Mouse (Mus musculus) MEL (cell line): Measurements from ENCODE around the gene Abca3. TPM values are rescaled to one million over a fixed set of nuclear protein-coding genes. Genes with fewer than 3 reads are reported as not detected.
A peak's percentile ranks its signal among the peaks of the same experiment; 100 is the strongest.
"Not testable (repeated sequence)": the region's sequence is repeated elsewhere in the genome, so short reads cannot be mapped to it uniquely, and the experiment has no call there.

ENCODE experiments used
- DNase-seq: peaks from one replicate; pipeline ENCODE4 v3.0.0; 2011; ENCODE audit warnings: low read depth, low spot score
- H3K27ac ChIP-seq: 2 replicates; pipeline ENCODE4 v1.5.1; 2012; ENCODE audit warnings: low read depth, mild to moderate bottlenecking, control low read depth, low read length, moderate library complexity; ENCODE audit not compliant: control insufficient read depth
- H3K27me3 ChIP-seq, 2 experiments: fragments of 150-350 bp in 1 of 2; sonication (generic) in 1 of 2; 2 replicates each; pipeline ENCODE4 v1.6.1; 2012; ENCODE audit warnings: low read length in 2 of 2, mild to moderate bottlenecking in 2 of 2, improper control_type of control experiment in 1 of 2, moderate library complexity in 1 of 2; ENCODE audit not compliant: insufficient read depth in 2 of 2, control insufficient read depth in 1 of 2
- H3K36me3 ChIP-seq, 2 experiments: 2 replicates each; pipeline ENCODE4 v1.6.1; 2012 to 2014; ENCODE audit warnings: low read length in 2 of 2, improper control_type of control experiment in 1 of 2, inconsistent platforms in 1 of 2, mild to moderate bottlenecking in 1 of 2; ENCODE audit not compliant: insufficient read depth in 2 of 2, control insufficient read depth in 1 of 2
- H3K4me1 ChIP-seq, 2 experiments: fragments of 150-350 bp in 1 of 2; sonication (generic) in 1 of 2; 2 replicates each; pipeline ENCODE4 v1.6.1; 2012; ENCODE audit warnings: low read length in 2 of 2, improper control_type of control experiment in 1 of 2, mild to moderate bottlenecking in 1 of 2; ENCODE audit not compliant: insufficient read depth in 2 of 2, control insufficient read depth in 1 of 2
- H3K4me3 ChIP-seq, 2 experiments: fragments of 150-350 bp in 1 of 2; sonication (generic) in 1 of 2; 2 replicates each; pipeline ENCODE4 v1.5.1; 2012; ENCODE audit warnings: low read depth in 2 of 2, low read length in 2 of 2, mild to moderate bottlenecking in 2 of 2, moderate library complexity in 2 of 2, control low read depth in 1 of 2, improper control_type of control experiment in 1 of 2; ENCODE audit not compliant: control insufficient read depth in 1 of 2, insufficient read depth in 1 of 2
- H3K79me2 ChIP-seq: 2 replicates; pipeline ENCODE4 v1.6.1; 2012; ENCODE audit warnings: mild to moderate bottlenecking, low read length, moderate library complexity; ENCODE audit not compliant: control insufficient read depth, poor library complexity, insufficient read depth
- H3K9ac ChIP-seq: 2 replicates; pipeline ENCODE4 v1.6.1; 2012; ENCODE audit warnings: low read depth, mild to moderate bottlenecking, control low read depth, low read length, moderate library complexity; ENCODE audit not compliant: control insufficient read depth, poor library complexity, severe bottlenecking
- H3K9me3 ChIP-seq: fragments of 150-350 bp; sonication (generic); replicated peaks from 2 replicates; pipeline ENCODE4 v1.6.1; 2012; ENCODE audit warnings: mild to moderate bottlenecking, low read length, improper control_type of control experiment, moderate library complexity; ENCODE audit not compliant: insufficient read depth
- E2F4 ChIP-seq: IDR thresholded peaks from 2 replicates; pipeline ENCODE4 v1.6.1; 2011; ENCODE audit warnings: low read depth, low read length, improper control_type of control experiment, borderline replicate concordance
- ELF1 ChIP-seq: IDR thresholded peaks from 2 replicates; pipeline ENCODE4 v1.6.1; 2014; ENCODE audit warnings: low read depth, mild to moderate bottlenecking, inconsistent platforms, low read length, improper control_type of control experiment, moderate library complexity
- ETS1 ChIP-seq: IDR thresholded peaks from 2 replicates; pipeline ENCODE4 v1.6.1; 2012; ENCODE audit warnings: low read depth, mild to moderate bottlenecking, inconsistent platforms, low read length, improper control_type of control experiment, moderate library complexity
- GABPA ChIP-seq: IDR thresholded peaks from 2 replicates; pipeline ENCODE4 v1.6.1; 2012; ENCODE audit warnings: low read depth, mild to moderate bottlenecking, inconsistent platforms, low read length, improper control_type of control experiment, moderate library complexity
- HCFC1 ChIP-seq: IDR thresholded peaks from 2 replicates; pipeline ENCODE4 v1.6.1; 2012; ENCODE audit warnings: low read depth, mild to moderate bottlenecking, inconsistent platforms, low read length, improper control_type of control experiment, moderate library complexity
- KAT2A ChIP-seq: conservative IDR thresholded peaks from 2 replicates; pipeline ENCODE4 v1.6.1; 2012; ENCODE audit warnings: low read depth, low read length, improper control_type of control experiment, inconsistent platforms
- MXI1 ChIP-seq: IDR thresholded peaks from 2 replicates; pipeline ENCODE4 v1.6.1; 2011; ENCODE audit warnings: mild to moderate bottlenecking, low read depth, low read length, improper control_type of control experiment
- MYB ChIP-seq: IDR thresholded peaks from 2 replicates; pipeline ENCODE4 v1.6.1; 2011; ENCODE audit warnings: mild to moderate bottlenecking, low read depth, low read length, improper control_type of control experiment
- POLR2AphosphoS2 ChIP-seq: IDR thresholded peaks from 2 replicates; pipeline ENCODE4 v1.6.1; 2011; ENCODE audit warnings: low read length, improper control_type of control experiment
- RAD21 ChIP-seq: IDR thresholded peaks from 2 replicates; pipeline ENCODE4 v1.6.1; 2011; ENCODE audit warnings: mild to moderate bottlenecking, low read depth, low read length, improper control_type of control experiment
- TAL1 ChIP-seq: IDR thresholded peaks from 2 replicates; pipeline ENCODE4 v1.6.1; 2012; ENCODE audit warnings: mild to moderate bottlenecking, inconsistent platforms, low read length, moderate library complexity, mixed read lengths
- TBP ChIP-seq: IDR thresholded peaks from 2 replicates; pipeline ENCODE4 v1.8.0; 2011; ENCODE audit warnings: low read depth, low read length, improper control_type of control experiment
- TCF12 ChIP-seq: IDR thresholded peaks from 2 replicates; pipeline ENCODE4 v1.6.1; 2014; ENCODE audit warnings: low read depth, mild to moderate bottlenecking, inconsistent platforms, low read length, improper control_type of control experiment, moderate library complexity
- ZC3H11A ChIP-seq: IDR thresholded peaks from 2 replicates; pipeline ENCODE4 v1.6.1; 2012; ENCODE audit warnings: low read depth, mild to moderate bottlenecking, inconsistent platforms, low read length, improper control_type of control experiment
- polyA plus RNA-seq, 2 experiments: library from polyadenylated mRNA; stranded (reverse) in 1 of 2; unstranded in 1 of 2; fragments of >175 nt in 1 of 2; fragments of >200 nt in 1 of 2; gene quantifications; 2 replicates each; pipeline versions ENCODE4 v1.2.1 to v1.2.4; 2012; ENCODE audit warnings: low replicate concordance in 2 of 2, low read depth in 1 of 2; ENCODE audit not compliant: insufficient read length in 2 of 2, insufficient read depth in 1 of 2, missing spikeins in 1 of 2
- total RNA-seq: library from RNA; depleted of rRNA; stranded (reverse); fragments of 300-350 nt; gene quantifications from 2 replicates; pipeline ENCODE4 v1.2.3, GENCODE M21; 2012; rRNA removed

The Abca3 gene
- total and polyA plus RNA-seq, 3 experiments: 32.4 to 37.1 (median 36.6) TPM

DNA sequence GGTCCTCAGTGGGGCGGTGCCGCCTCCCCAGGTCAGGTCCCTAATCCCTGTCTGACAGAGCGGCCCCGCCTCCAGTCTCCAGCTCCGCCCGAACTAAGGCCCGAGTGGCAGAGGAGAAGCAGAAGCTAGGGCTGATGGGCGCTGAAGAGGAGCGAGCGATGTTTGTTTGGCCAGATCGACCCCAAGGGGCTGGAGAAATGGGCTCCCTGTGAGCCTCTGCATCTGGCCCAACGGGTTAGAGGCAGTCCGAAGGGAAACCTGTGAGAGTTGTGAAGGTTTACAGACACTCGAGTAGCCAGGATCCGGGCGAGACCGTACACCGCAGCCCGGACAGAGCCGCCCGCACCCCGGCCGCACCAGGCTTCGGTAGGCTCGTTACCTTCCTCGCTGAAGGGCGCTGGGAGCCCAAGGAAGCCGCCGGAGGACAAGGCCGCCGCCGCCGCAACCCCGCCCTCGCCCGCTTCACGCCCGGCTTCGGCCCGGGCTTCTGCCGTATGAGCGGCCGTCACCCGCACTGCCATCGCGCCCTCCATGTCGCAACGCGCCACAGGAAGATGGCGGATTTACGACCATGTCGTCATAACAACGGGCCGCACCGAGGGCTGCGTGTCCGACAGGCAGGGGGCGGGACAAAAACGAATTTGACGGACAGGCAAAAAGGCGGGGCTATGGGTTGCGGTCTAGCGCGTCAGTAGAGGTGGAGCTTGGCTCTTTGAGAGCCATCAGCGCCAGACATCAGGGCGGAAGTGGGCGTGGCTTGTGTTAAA lies 103.2 kb downstream of the Abca3 start (continued):
- TF ChIP-seq ZC3H11A (no peak), POLR2AphosphoS2 (peak; percentile 78), TCF12 (peak; percentile 54), ETS1 (peak; percentile 19), MYB (no peak), KAT2A (peak; percentile 78), HCFC1 (peak; percentile 89), ELF1 (peak; percentile 91), TBP (peak; percentile 68; the same call in 1 of the 2 replicates), RAD21 (no peak), GABPA (no peak), TAL1 (peak; percentile 45; the same call in 1 of the 2 replicates), E2F4 (no peak)

DNA sequence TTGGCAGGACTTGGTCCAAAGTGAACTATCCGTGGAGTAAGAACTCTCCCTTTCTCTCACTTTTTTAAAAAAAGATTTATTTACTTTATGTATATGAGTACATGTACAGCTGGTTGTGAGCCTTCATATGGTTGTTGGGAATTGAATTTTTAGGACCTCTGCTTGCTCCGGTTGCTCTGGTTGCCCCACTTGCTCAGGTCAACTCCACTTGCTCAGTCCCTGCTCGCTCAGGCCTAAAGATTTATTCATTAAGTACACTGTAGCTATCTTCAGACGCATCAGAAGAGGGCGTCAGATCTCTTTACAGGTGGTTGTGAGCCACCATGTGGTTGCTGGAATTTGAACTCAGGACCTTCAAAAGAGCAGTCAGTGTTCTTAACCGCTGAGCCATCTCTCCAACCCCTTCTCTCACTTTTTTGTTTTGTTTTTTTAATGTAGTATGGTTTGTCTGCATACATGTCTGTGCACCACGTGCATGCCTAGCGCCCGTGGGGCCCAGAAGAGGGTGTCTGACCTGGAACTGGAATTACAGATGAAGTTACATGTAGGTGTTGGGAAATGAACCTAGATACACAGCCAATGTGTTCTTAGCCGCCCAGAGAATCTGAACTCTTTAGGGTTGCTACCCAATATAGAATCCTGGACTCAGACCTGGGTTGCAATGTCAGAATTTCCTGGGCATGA lies 103.9 kb downstream of the Abca3 start:
- peaks cover 0 to 17% of the 10 kb centered on the region in 2 experiments; a peak in 3 of 4 replicates for H3K36me3 ChIP-seq
- peaks cover 7 to 12% of the 10 kb centered on the region in 2 experiments for H3K4me1 ChIP-seq
- not testable (repeated sequence) for H3K9me3 ChIP-seq, H3K27me3 ChIP-seq
- TF ChIP-seq MXI1: 0 out of 2 replicates have a peak, but pooled peaks have one; percentile 6
- TF ChIP-seq, all 39 proteins: peak for 1; not testable (repeated sequence) for 38
- peak overlapping the region; percentile 64 for H3K9ac ChIP-seq
- peaks cover 18% of the 10 kb centered on the region for H3K79me2 ChIP-seq
- DNase-seq: peak; percentile 41
- peak overlapping the region; percentile 53 for H3K27ac ChIP-seq
- H3K4me3 ChIP-seq: peak overlapping the region; percentile 51 to 83

Other genes with a start within 250 kb of the Abca3 start
- gene Pdpk1, start 201.0 kb upstream of the Abca3 start, total RNA-seq: 19.0 and 19.3 TPM in 2 replicates
- 10 to 100 TPM; 18.3 to 26.9 TPM for gene Pdpk1, start 201.0 kb upstream of the Abca3 start, polyA plus RNA-seq
- gene Amdhd2, start 188.2 kb upstream of the Abca3 start, total RNA-seq: 11.4 and 15.9 TPM in 2 replicates
- gene Amdhd2, start 188.2 kb upstream of the Abca3 start, polyA plus RNA-seq: 10 to 100 TPM in 1 of 2 experiments, not detected in 1; 36.1 TPM
- gene Atp6v0c, start 182.2 kb upstream of the Abca3 start, total RNA-seq: 58.4 and 59.3 TPM in 2 replicates
- 100 to 1,000 TPM; 125 to 515 TPM for gene Atp6v0c, start 182.2 kb upstream of the Abca3 start, polyA plus RNA-seq
- gene Tbc1d24, start 146.4 kb upstream of the Abca3 start, total RNA-seq: 21.8 and 24.3 TPM in 2 replicates
- gene Tbc1d24, start 146.4 kb upstream of the Abca3 start, polyA plus RNA-seq: 10 to 100 TPM; 27.3 to 34.2 TPM
- 1.7 and 2.7 TPM in 2 replicates for gene Ntn3, start 142.4 kb upstream of the Abca3 start, total RNA-seq
- 1 to 10 TPM in 1 of 2 experiments, not detected in 1; 2.5 TPM for gene Ntn3, start 142.4 kb upstream of the Abca3 start, polyA plus RNA-seq
- 18.5 and 22.6 TPM in 2 replicates for gene Tedc2, start 131.1 kb upstream of the Abca3 start, total RNA-seq
- gene Tedc2, start 131.1 kb upstream of the Abca3 start, polyA plus RNA-seq: 10 to 100 TPM in 1 of 2 experiments, not detected in 1; 24.6 TPM
- 34.5 and 38.0 TPM in 2 replicates for gene Ccnf, start 100.5 kb upstream of the Abca3 start, total RNA-seq
- gene Ccnf, start 100.5 kb upstream of the Abca3 start, polyA plus RNA-seq: 10 to 100 TPM in 1 of 2 experiments, not detected in 1; 73.9 TPM
- gene Abca17, start 882 bp upstream of the Abca3 start, total RNA-seq: 0.04 and 0.07 TPM in 2 replicates
- gene Abca17, start 882 bp upstream of the Abca3 start, polyA plus RNA-seq: under 1 TPM in 1 of 2 experiments, not detected in 1; 0.03 TPM
- 156 and 167 TPM in 2 replicates for gene Rnps1, start 62.6 kb downstream of the Abca3 start, total RNA-seq
- 100 to 1,000 TPM in 1 of 2 experiments, not detected in 1; 282 TPM for gene Rnps1, start 62.6 kb downstream of the Abca3 start, polyA plus RNA-seq
- 54.4 and 65.6 TPM in 2 replicates for gene Eci1, start 74.7 kb downstream of the Abca3 start, total RNA-seq
- 10 to 100 TPM in 1 of 2 experiments, not detected in 1; 48.6 TPM for gene Eci1, start 74.7 kb downstream of the Abca3 start, polyA plus RNA-seq
- 0.49 and 0.62 TPM in 2 replicates for gene Dnase1l2, start 91.2 kb downstream of the Abca3 start, total RNA-seq
- 1 to 10 TPM in 1 of 2 experiments, not detected in 1; 1.8 TPM for gene Dnase1l2, start 91.2 kb downstream of the Abca3 start, polyA plus RNA-seq
- gene E4f1, start 118.4 kb downstream of the Abca3 start, total RNA-seq: 24.3 and 26.0 TPM in 2 replicates
- 10 to 100 TPM in 1 of 2 experiments, not detected in 1; 37.1 TPM for gene E4f1, start 118.4 kb downstream of the Abca3 start, polyA plus RNA-seq
- 16.6 and 19.3 TPM in 2 replicates for gene Pgp, start 118.4 kb downstream of the Abca3 start, total RNA-seq
- 10 to 100 TPM in 1 of 2 experiments, not detected in 1; 55.0 TPM for gene Pgp, start 118.4 kb downstream of the Abca3 start, polyA plus RNA-seq
- gene Bricd5, start 121.9 kb downstream of the Abca3 start, total RNA-seq: 1.1 and 2.0 TPM in 2 replicates
- under 1 TPM in 1 of 2 experiments, not detected in 1; 0.82 TPM for gene Bricd5, start 121.9 kb downstream of the Abca3 start, polyA plus RNA-seq
- gene Mlst8, start 127.1 kb downstream of the Abca3 start, total RNA-seq: 28.5 and 35.4 TPM in 2 replicates
- gene Mlst8, start 127.1 kb downstream of the Abca3 start, polyA plus RNA-seq: 10 to 100 TPM in 1 of 2 experiments, not detected in 1; 57.3 TPM
- gene Caskin1, start 136.7 kb downstream of the Abca3 start, total RNA-seq: 0.04 and 0.07 TPM in 2 replicates
- gene Caskin1, start 136.7 kb downstream of the Abca3 start, polyA plus RNA-seq: under 1 TPM in 1 of 2 experiments, not detected in 1; 0.38 TPM
- 118 and 121 TPM in 2 replicates for gene Traf7, start 176.0 kb downstream of the Abca3 start, total RNA-seq
- gene Traf7, start 176.0 kb downstream of the Abca3 start, polyA plus RNA-seq: 100 to 1,000 TPM in 1 of 2 experiments, not detected in 1; 261 TPM
- gene Rab26, start 182.3 kb downstream of the Abca3 start, total RNA-seq: 0.89 and 1.0 TPM in 2 replicates
- 1 to 10 TPM in 1 of 2 experiments, not detected in 1; 1.1 TPM for gene Rab26, start 182.3 kb downstream of the Abca3 start, polyA plus RNA-seq
- 10.3 and 10.6 TPM in 2 replicates for gene Pkd1, start 197.9 kb downstream of the Abca3 start, total RNA-seq
- gene Pkd1, start 197.9 kb downstream of the Abca3 start, polyA plus RNA-seq: 10 to 100 TPM in 1 of 2 experiments, not detected in 1; 10.7 TPM